Mouse (Mus musculus): ENCODE measurements around the gene Rpl28. TPM values are rescaled to one million over a fixed set of nuclear protein-coding genes. Genes with fewer than 3 reads are reported as not detected.

Rpl28 gene
- polyA plus RNA-seq, 1 experiment from 2014 or later: 322 TPM

DNA sequence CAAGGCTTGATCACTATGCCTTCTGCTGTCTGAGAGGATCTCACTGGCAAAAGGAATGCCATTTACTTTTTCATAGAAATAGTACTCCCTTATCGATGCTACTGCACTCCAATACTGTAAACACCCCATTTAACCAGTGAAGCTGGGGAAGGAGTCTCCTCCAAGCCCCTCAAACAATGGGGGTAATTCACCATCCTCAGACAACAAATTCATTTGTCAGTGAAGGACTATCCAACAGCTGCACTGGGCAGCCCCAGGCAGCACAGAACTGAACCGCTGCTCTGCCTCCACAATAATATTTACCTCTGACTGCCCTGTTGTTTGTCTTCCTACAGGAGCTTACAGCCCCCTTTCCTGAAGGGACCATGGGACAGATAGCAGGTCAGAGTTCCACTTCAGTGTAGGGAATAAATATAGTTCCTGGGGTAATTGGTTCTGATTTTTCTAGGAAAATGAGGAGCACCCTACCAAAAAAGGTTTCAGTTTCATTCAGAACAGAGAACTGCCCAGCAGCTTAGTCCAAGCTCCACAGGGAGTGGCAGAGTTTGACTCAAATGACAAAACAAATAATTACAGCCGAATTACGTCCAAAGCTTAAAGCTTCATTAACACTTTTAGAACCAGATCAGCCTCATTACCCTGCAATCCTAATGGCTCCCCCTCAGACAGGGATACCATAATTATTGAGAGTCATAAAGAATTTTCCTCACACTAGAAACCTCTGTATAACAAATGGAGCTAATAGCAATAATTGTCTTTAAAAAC lies 27.5 kb upstream of the Rpl28 start:
- H3K27me3 ChIP-seq (replicated peaks): no peaks in the 10 kb centered on the region
- H3K4me2 ChIP-seq (replicated peaks): 0 out of 2 replicates have a peak overlapping the region, but pooled peaks have one; percentile 1
- no peaks in the 10 kb centered on the region for H3K9me3 ChIP-seq
- H3K36me3 ChIP-seq: no peaks in the 10 kb centered on the region
- 15% methylated on average over 4 of the region's 4 CpGs for WGBS
- peaks cover 8% of the 10 kb centered on the region for H3K4me1 ChIP-seq
- H3K27ac ChIP-seq: no peak overlapping the region
- H3K4me3 ChIP-seq: no peak overlapping the region
- no peak overlapping the region for H3K9ac ChIP-seq
- ATAC-seq (ENCODE audit: low FRiP score, low read depth): no peak

DNA sequence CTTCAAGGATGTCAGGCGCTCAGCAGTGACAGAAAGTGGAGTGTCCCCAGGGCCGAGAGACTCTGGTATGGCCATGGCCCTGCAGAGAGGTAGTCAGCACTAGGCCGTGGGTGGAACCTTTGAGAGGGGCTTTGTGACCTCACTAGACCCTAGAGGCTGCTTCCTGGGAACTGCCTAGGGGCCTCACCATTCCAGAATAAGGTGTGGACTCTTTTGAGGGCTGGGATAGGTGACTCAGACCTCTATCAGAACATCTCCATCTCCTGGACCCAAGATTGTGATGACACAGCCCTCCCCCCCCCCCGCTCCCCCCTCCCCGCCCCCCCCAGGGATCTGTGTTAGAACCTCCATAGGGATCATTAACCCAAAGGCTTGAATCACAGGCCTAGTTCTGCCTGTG lies 21.5 kb upstream of the Rpl28 start, which contains the start of gene Fam71e2:
Gene Fam71e2 (minus strand): TSS at position 101 of the 400 bp plus-strand sequence.
- ATAC-seq (ENCODE audit: low FRiP score, low read depth): no peak
- Histone ChIP-seq H3K4me2 (replicated peaks) (no peak within 1 kb of the TSS), H3K4me1 (no peaks in the 10 kb centered on the region), H3K27ac (no peak within 1 kb of the TSS), H3K9ac (no peak within 1 kb of the TSS), H3K27me3 (replicated peaks) (peaks cover 20% of the 10 kb centered on the region), H3K4me3 (no peak within 1 kb of the TSS), H3K36me3 (no peaks in the 10 kb centered on the region), H3K9me3 (no peaks in the 10 kb centered on the region)
- 70% methylated on average over 4 of the region's 5 CpGs for WGBS

DNA sequence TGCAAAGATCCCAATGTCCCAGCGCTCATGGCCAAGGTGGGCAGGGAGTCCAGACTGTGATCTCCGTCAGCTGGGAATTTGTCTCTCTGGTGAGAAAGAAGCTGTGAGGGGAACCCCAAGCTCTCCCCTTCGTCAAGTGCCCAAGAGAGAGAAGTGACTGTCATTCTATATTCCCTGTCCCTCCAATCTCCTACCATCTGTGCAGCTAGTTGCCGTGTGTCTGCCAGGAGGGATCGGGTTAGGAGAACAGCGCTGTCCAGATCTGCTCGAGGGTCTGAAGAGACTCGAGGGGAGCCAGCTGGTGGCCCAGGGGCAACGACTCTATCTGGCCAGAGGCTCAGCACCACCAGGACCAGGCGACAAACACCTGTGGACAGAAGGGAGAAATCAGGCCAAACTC lies 16.5 kb upstream of the Rpl28 start:
- no peak for ATAC-seq (ENCODE audit: low FRiP score, low read depth)
- Histone ChIP-seq H3K9me3 (no peaks in the 10 kb centered on the region), H3K9ac (no peak overlapping the region), H3K36me3 (no peaks in the 10 kb centered on the region), H3K4me2 (replicated peaks) (no peak overlapping the region), H3K27ac (no peak overlapping the region), H3K4me3 (0 out of 2 replicates have a peak overlapping the region, but pooled peaks have one; percentile 29), H3K27me3 (replicated peaks) (peaks cover 61% of the 10 kb centered on the region), H3K4me1 (peaks cover 14% of the 10 kb centered on the region)
- 50% methylated on average over 10 of the region's 10 CpGs for WGBS

DNA sequence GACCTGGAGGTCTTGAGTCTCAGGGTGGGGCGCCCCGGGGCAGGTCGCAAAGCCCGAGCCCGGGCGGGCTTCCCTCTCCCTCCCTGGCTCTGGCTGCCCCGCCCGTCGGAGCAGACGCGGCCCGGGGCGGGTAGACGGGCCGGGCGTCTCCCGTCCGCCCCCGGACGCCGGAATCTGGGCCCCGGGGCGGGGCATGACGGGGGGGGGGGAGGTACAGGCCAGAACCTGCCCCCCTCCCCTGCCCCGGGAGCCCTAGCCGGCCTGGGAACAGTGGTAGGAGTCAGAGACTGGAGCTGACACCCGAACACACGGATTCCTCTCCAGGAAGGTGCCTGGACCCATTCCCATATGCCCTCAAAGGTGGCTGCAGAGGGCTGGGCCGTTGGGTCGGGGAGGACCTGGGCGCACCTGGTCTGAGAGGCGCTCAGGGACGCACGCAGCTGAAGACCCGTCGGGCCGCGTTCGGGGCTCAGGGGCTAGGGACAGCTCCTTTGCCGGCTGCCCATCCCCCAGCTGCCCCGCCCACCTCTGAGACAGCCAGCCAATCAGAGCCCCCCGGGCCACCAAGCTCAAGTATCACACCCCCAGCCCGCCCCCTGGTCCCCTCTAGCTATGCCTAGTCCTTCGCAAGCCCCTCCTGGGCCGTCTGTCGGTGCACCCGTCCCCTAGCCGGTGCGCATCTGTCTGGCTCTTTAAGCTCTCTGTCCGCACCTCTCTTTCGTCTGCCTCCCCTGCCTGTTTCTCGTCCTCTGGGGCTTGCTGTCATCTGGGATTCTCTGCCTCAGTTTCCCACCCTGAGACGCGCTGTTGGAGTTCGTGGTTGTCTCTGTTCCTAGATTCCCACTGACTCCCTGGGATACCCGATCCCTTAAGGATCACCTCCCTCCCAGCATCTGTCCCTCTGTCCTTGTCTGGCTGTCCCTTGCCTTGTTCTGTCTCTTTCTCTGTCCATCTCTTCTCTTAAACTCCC lies 15.5 kb upstream of the Rpl28 start:
- peak; percentile 77 for ATAC-seq (ENCODE audit: low FRiP score, low read depth)
- WGBS: 2% methylated on average over 45 of the region's 56 CpGs
- peaks cover 61% of the 10 kb centered on the region for H3K27me3 ChIP-seq (replicated peaks)

DNA sequence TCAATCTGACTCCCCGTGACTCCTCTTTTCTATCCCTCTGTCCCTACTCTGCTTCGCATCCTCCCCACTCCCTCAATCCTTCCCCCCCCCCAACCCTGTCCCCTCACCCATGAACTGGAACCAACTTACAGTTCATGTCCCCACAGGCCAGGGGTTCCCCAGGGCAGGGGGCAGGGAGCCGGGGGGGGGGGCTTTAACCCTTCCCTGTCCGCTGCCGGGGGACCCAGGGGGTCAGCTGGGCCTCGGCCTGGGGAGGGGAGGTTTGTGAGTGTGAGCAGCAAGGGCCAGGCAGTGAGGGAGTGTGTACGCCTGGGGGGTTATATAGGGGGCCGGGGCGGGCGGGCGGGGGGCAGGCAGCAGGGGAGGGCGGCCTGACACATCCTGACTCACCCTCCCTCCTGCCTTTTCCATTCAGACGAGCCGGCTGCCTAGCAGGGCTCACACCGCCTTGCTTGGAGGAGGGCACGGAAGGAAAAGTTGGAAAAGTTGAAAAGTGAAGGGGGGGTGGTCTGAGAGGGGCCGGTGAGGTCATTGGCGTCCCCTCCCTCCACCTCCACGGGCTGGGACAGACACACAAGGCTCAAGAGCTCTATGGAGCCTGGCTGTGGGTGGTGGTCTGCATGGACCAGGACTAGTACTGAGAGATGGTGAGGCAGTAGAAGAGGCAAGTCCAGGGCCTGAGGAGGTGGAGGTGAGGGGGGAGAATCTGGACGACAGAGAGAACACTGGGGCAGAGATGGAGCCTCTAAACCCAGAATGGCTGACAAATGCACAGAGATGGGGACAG lies 14.6 kb upstream of the Rpl28 start:
- peak overlapping the region; percentile 27; the same call in 1 of the 2 replicates for H3K9ac ChIP-seq

More for the DNA sequence above, 15.5 kb upstream of the Rpl28 start:
- H3K4me2 ChIP-seq (replicated peaks): peak overlapping the region; percentile 57
- no peaks in the 10 kb centered on the region for H3K36me3 ChIP-seq
- H3K9ac ChIP-seq: peak overlapping the region; percentile 44; the same call in 1 of the 2 replicates
- H3K9me3 ChIP-seq: no peaks in the 10 kb centered on the region
- peak overlapping the region; percentile 29 for H3K4me3 ChIP-seq
- H3K4me1 ChIP-seq: peaks cover 14% of the 10 kb centered on the region
- H3K27ac ChIP-seq: no peak overlapping the region

DNA sequence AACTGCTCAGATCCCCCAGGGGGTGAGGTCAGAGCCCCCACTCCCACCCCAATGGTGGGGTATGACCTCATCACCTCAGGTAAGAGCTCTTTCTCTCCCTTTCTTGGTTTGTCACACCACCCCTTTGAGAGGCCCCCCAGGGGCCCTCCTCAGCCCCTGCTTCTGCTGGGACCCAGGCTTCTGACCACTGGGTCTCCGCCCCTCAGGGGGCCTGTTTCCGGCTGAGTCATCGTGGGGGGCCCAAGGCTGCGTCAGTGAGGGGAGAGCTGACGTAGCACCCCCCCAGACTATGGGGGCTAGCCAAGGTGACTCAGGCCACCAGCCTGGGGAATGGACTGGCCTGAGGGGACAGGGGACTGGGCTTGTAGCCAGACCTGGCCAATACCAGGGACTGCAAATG lies 12.8 kb upstream of the Rpl28 start:
- Histone ChIP-seq H3K9ac (no peak overlapping the region), H3K27me3 (replicated peaks) (peaks cover 54% of the 10 kb centered on the region), H3K27ac (no peak overlapping the region), H3K4me1 (peaks cover 14% of the 10 kb centered on the region), H3K4me3 (no peak overlapping the region), H3K36me3 (no peaks in the 10 kb centered on the region), H3K9me3 (no peaks in the 10 kb centered on the region), H3K4me2 (replicated peaks) (no peak overlapping the region)
- 50% methylated on average over 5 of the region's 5 CpGs for WGBS
- ATAC-seq (ENCODE audit: low FRiP score, low read depth): no peak

More for the DNA sequence above, 14.6 kb upstream of the Rpl28 start:
- Histone ChIP-seq H3K27me3 (replicated peaks) (peaks cover 61% of the 10 kb centered on the region), H3K9me3 (no peaks in the 10 kb centered on the region), H3K4me3 (peak overlapping the region; percentile 11; the same call in 1 of the 2 replicates), H3K27ac (no peak overlapping the region), H3K4me2 (replicated peaks) (peak overlapping the region; percentile 57), H3K36me3 (no peaks in the 10 kb centered on the region), H3K4me1 (peaks cover 14% of the 10 kb centered on the region)
- 7% methylated on average over 20 of the region's 20 CpGs for WGBS
- ATAC-seq (ENCODE audit: low FRiP score, low read depth): peak; percentile 1; the same call in 1 of the 2 replicates

DNA sequence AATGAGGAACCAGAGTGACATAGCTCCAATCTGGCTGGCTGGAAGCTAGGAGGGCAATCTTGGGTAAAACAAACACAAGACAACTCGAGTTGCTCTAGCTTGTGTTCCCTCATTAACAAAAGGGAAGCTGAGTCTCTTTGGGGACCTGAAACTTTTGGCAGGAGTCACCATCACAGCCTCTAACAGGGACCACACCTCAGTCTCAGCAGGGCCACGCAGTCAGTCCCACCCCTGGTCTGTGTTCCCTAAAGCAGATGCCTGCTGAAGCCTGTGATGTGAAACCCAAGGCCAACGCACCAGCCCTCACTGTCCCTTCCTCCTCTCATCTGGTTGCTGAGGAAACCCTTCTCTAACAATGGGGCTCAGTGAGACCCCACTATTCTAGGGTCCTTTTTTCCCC lies 10.5 kb upstream of the Rpl28 start:
- Histone ChIP-seq H3K4me3 (no peak overlapping the region), H3K36me3 (no peaks in the 10 kb centered on the region), H3K27ac (no peak overlapping the region), H3K9me3 (no peaks in the 10 kb centered on the region), H3K27me3 (replicated peaks) (peaks cover 32% of the 10 kb centered on the region), H3K4me2 (replicated peaks) (no peak overlapping the region), H3K4me1 (peaks cover 9% of the 10 kb centered on the region), H3K9ac (no peak overlapping the region)
- 59% methylated on average over 3 of the region's 3 CpGs for WGBS
- ATAC-seq (ENCODE audit: low FRiP score, low read depth): no peak

DNA sequence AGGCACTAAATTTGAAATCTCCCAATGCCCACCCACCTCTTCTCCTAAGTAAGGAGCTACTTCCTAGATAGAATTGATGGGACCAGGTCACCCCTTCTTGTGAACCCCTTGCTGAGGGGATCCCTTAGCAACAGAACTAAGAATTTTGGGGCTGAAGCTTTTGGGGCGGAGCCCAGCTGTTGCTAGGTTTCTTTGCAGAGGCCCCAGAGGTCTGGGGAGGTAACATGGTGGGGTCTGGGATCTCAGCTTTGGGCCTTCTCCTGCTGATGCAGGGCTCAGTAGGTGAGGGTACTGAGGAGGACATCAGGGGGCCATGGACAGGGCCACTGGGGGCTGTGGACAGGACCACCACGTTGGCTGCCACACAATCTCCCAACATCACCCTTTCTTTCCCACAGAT lies 9.9 kb upstream of the Rpl28 start, which contains the start of the genes Il11 and Tmem190:
Gene Il11 (minus strand): TSS at position 101 of the 400 bp plus-strand sequence.
Gene Tmem190 (plus strand): TSS at position 179 of the 400 bp plus-strand sequence.
- 82% methylated on average over 2 of the region's 2 CpGs for WGBS
- H3K27me3 ChIP-seq (replicated peaks): peaks cover 26% of the 10 kb centered on the region
- no peak within 1 kb of the TSS for H3K4me2 ChIP-seq (replicated peaks)
- no peak for ATAC-seq (ENCODE audit: low FRiP score, low read depth)
- H3K4me3 ChIP-seq: no peak within 1 kb of the TSS
- peaks cover 3% of the 10 kb centered on the region for H3K4me1 ChIP-seq
- no peaks in the 10 kb centered on the region for H3K36me3 ChIP-seq
- no peak within 1 kb of the TSS for H3K9ac ChIP-seq
- H3K9me3 ChIP-seq: no peaks in the 10 kb centered on the region
- no peak within 1 kb of the TSS for H3K27ac ChIP-seq

DNA sequence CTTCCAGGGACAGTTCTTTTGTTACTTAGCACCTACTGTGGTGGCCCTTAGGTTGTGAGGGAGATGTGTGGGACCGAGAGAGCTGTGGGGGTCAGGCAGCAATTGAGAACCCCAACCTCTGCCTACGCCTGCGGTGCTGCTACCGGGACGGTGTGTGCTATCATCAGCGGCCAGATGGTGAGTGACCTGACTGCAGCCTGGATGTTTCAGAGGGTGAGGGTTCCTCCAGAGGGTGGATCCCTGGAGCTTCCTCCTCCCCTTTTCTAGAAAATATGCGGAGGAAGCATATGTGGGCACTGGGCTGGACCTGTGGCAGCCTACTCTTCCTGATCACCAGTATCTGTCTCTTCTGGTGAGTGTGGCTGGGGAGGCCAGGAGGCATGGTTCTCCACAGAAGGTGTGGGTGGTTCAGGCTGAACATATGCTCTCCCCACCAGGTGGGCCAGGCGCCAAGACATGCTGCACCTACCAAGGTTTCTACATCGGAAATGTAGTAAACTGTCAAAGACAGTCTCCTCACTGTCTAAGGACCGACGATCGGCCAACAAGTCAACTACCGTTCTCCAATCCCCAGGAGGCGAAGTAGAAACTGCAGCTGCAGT lies 8.9 kb upstream of the Rpl28 start:
- Histone ChIP-seq H3K4me3 (no peak overlapping the region), H3K36me3 (no peaks in the 10 kb centered on the region), H3K27me3 (replicated peaks) (peaks cover 16% of the 10 kb centered on the region), H3K9me3 (no peaks in the 10 kb centered on the region), H3K4me1 (peaks cover 6% of the 10 kb centered on the region; the same call in 1 of the 2 replicates), H3K4me2 (replicated peaks) (no peak overlapping the region), H3K27ac (no peak overlapping the region), H3K9ac (no peak overlapping the region)
- WGBS: 84% methylated on average over 14 of the region's 14 CpGs
- no peak for ATAC-seq (ENCODE audit: low FRiP score, low read depth)

DNA sequence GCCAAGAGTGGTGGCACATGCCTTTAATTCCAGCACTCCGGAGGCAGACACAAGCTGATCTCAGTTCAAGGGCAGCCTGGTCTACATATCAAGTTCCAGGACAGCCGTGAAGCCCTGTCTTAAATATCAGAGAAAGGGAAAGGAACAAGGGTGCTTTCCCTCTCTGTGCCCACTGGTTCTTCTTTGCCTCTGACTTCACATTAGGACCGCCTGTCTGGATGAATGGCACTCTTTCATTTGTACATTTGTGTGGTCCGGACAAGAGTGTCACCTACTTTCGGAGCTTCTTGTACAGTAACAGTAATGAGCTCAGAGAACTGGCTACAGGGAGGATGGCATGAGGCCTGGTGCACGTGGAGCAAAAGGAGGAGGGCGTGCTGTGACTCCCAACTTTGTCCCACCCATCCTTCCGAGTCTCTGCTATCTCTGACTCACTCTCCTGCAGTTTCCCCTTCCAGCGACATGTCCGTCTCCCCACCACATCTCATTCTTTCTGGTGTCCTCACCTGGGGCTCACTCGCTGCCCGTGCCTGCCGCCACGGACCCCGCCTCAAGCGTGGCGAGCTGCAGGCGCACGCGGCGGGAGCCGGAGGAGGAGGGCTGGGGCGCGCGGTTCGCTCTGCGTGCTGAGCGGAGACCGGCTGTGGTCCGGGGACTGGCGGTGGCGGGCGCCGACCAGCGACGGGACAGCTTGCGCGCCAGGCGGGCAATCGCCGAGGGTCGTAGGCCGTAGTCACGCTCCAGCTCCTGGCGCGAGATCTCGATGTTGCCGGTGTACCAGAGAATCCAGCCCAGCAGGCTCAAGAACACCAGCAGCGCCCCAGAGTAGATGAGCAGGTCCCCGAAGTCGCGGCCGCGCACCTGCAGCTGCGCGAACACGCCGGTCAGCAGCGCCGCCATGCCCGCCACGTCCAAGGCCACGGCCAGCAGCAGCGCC lies 3.9 kb upstream of the Rpl28 start:
- peak; percentile 27 for ATAC-seq (ENCODE audit: low FRiP score, low read depth)
- peak overlapping the region; percentile 54 for H3K4me3 ChIP-seq
- peak overlapping the region; percentile 89 for H3K4me2 ChIP-seq (replicated peaks)
- H3K9me3 ChIP-seq: no peaks in the 10 kb centered on the region
- peak overlapping the region; percentile 72 for H3K9ac ChIP-seq
- no peak overlapping the region for H3K27ac ChIP-seq
- peaks cover 7% of the 10 kb centered on the region; the same call in 1 of the 2 replicates for H3K27me3 ChIP-seq (replicated peaks)
- peaks cover 9% of the 10 kb centered on the region for H3K4me1 ChIP-seq
- H3K36me3 ChIP-seq: peaks cover 1% of the 10 kb centered on the region; the same call in 1 of the 2 replicates
- 2% methylated on average over 64 of the region's 64 CpGs for WGBS
